Mouse (Mus musculus) naive thymus-derived CD4-positive, alpha-beta T cell, adult 2 months (primary cell): ENCODE data around the gene Gimap9.

Experiments used
- DNase-seq: peaks from one replicate; pipeline ENCODE4 v3.0.0-alpha.2; 2011; ENCODE audit warnings: low read depth

Gene Gimap9

GRCm38 (mm10) chr6:48675931-48676859 lies at the start of gene Gimap9:
Gimap9 (plus strand) TSS chr6:48676129.
- peak; percentile 92 for DNase-seq

DNA sequence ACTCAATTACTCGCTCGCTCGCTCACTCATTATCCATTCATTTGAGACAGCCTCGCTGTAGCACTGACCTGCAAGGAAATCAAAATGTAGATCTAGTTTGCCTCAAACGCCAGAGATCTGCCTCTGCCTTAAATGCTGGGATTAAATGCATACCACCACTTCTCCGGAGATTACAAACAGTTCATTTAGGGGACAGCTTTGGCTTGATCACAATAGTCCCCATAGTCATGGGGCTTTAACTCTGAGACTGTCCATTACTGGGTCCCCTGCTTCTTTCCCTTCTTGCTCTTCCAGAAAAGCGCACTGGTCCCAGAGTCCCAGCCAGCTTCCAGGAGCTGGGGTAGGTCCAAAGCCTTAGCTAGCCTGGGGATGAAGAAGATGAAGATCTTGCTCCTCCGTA lies 49.5 kb upstream of the Gimap9 start, which contains the start of gene AI854703:
AI854703 (plus strand) TSS at position 301 of the 400 bp plus-strand sequence.
- no peak for DNase-seq

DNA sequence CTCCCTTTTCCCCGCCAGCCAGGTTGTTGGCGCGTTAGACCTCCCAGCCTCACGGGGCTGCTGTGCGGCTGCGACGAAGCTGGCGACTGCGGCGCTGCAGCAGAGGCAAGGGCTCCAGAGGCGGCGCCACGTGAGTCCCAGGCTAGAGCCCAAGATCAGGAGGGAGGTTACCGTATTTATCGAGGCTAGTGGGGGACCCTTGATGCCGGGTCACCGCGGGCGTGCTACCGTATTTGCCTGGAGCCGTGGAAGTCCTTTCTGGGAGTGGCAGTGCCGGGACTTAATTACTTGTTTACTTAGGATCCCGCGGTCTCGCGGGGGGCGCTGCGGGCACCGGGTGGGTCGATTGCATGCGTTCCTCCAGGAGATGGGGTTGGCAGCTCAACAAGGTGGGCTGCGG lies 48.9 kb upstream of the Gimap9 start:
- DNase-seq, result peak; percentile 57

DNA sequence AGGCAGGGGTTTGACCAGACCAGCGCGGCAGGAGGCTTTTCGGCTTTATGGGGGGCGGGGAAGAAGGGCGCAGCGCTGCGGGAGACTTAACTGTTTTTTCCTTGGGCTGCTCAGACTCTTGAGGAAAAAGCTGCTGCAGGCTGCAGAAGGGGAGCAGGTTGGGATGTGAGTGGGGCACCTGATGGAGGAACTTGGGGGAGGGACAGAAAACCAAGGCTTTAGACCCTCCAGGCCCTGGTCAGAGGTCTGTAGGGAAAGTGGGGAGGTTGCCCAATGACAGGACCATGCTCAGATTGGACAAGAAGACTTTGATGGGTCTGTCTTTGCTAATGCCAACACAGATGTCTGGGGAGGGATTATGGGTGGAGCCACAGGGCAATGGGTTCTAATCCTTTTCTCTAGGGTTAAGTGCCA lies 48.4 kb upstream of the Gimap9 start:
- DNase-seq, result peak; percentile 16

DNA sequence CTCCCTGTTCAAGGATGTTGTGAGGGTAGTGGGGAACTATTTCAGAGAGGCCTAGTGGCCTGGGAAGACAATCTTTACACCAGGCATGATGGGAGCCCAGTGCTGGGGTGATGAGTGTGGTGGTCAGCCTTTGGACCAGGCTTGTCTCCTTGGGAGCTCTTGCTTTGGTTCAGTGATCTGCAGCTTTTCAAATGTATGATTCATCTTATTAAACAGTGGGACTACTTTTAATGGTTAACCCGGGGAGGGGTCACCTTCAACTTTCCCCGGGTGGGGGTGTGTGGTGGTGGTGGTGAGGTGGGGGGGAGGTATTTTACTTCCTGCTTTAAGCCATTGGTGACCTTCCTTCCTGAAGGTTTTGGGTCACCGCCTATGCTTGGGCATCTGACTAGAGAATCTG lies 47.6 kb upstream of the Gimap9 start:
- no peak for DNase-seq

GRCm38 (mm10) chr6:48628808-48629660 lies 46.9 kb upstream of the Gimap9 start:
- DNase-seq, result peak; percentile 71

- DNase-seq, result no peak
Observed at GRCm38 (mm10) chr6:48629661-48630034, 46.3 kb upstream of the Gimap9 start.

DNA sequence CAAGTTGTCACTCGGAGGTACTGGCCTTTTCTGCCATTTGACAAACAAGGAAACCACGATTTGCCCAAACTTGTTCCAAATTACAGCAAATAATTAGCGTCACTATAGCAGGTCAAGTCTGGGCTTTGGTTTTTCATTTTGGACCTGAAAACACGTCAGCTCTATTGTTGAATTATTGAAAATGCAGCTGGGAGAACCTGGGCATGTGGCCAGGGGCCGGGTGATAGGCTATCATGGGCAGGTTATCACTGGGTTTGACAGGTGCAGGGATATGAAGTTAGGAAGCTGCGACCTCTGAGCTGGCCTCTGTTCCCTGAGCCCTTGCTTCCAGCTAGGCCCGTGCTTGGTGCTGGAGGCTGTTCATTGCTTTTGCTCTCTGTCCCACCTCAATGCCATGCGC lies 45.1 kb upstream of the Gimap9 start:
- no peak for DNase-seq

GRCm38 (mm10) chr6:48635105-48635504 lies 40.8 kb upstream of the Gimap9 start:
- DNase-seq, result no peak

DNA sequence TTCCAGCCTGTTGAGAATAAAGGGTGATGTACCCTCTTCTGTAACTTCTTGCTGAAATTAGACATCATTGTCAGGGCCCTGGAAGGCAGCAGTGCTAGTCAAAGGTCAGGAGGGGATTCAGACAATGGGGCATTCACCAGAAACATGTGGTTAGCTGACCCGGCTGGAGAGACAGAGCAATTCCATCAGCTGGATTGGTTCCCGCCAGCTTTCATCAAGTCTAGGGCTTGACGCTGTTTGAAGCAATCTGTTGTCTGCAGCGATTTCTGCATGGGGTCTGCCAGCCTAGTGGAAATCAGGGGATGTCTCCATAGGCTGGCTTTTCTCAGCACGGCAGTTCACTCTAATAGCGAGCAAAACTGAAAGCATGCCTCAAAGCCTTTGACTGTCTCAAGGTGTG lies 39.4 kb upstream of the Gimap9 start:
- DNase-seq, result no peak

- DNase-seq, result no peak
Observed at GRCm38 (mm10) chr6:48637811-48638500, 38.0 kb upstream of the Gimap9 start.

- no peak for DNase-seq
Observed at GRCm38 (mm10) chr6:48638553-48638952, 37.4 kb upstream of the Gimap9 start.

DNA sequence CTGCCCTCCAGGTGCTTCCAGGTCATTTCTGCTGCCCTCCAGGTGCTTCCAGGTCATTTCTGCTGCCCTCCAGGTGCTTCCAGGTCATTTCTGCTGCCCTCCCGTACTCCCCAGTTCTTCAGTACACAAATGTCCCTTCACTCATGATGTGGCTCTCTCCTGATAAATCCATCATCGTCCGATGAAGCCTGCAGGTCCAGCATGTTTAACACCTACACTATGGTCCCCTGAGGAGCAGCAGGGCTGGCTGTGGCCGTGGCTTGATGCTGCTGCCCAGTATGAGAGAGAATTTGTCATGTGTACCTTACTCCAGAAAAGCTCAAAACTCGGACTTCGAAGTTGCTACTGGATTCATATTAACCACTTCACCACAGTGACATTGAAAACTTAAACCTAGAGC lies 34.5 kb upstream of the Gimap9 start:
- DNase-seq, result no peak

- DNase-seq, result peak; percentile 86
Observed at GRCm38 (mm10) chr6:48642764-48643292, 33.1 kb upstream of the Gimap9 start.

- DNase-seq, result peak; percentile 92
Observed at GRCm38 (mm10) chr6:48645660-48646308, 30.1 kb upstream of the Gimap9 start.

GRCm38 (mm10) chr6:48646309-48646690 lies 29.6 kb upstream of the Gimap9 start:
- DNase-seq, result no peak

- peak; percentile 93 for DNase-seq
Observed at GRCm38 (mm10) chr6:48646995-48647394, 28.9 kb upstream of the Gimap9 start, which contains the start of gene Gimap8. Gimap8 (plus strand) TSS chr6:48647234.

- peak; percentile 38 for DNase-seq
Observed at GRCm38 (mm10) chr6:48647611-48648010, 28.3 kb upstream of the Gimap9 start.

- no peak for DNase-seq
Observed at GRCm38 (mm10) chr6:48648779-48649178, 27.1 kb upstream of the Gimap9 start.

DNA sequence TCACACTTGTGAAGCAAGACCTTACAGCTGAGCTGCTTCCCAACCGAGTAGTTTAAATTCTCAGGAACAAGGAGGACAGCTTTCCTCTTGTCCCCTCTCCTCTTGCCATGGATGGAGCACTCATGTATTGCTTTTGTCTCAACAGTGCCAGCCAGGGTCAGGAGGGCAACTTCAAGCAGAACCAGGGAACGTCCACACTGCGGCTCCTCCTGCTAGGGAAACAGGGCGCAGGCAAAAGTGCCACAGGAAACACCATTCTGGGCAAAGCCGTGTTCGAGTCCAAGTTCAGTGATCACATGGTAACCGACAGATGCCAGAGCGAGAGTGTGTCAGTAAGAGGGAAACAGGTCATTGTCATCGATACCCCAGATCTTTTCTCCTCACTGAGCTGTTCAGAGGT lies 25.9 kb upstream of the Gimap9 start:
- no peak for DNase-seq

GRCm38 (mm10) chr6:48658721-48659120 lies 17.2 kb upstream of the Gimap9 start:
- no peak for DNase-seq
